In genomic region chr7:140881696-140882468, GRCm38 (mm10) we compare ENCODE assay signal across 8 mouse cellular contexts. TPM values are rescaled to one million over a fixed set of nuclear protein-coding genes. Genes with fewer than 3 reads are reported as not detected.
DNase-seq lines count a peak whose midpoint lies in the region; ATAC-seq and TF ChIP-seq lines count a peak whose summit lies in the region.

Psmd13 (plus strand) TSS chr7:140881968.
Sirt3 (minus strand) TSS chr7:140882309.

- H3K27me3 ChIP-seq in E14TG2a.4 (ENCODE audit: insufficient read depth, low read length): no peaks in the 10 kb centered on the region
- no peaks in the 10 kb centered on the region for H3K27me3 ChIP-seq in forebrain, embryonic 13.5 days
- H3K27me3 ChIP-seq in liver, postnatal 0 days (ENCODE audit: insufficient read depth, low read length): no peaks in the 10 kb centered on the region
- H3K27me3 ChIP-seq in neural tube, embryonic 14.5 days (ENCODE audit: control insufficient read depth, insufficient read depth, low read length): no peaks in the 10 kb centered on the region

- peak within 1 kb of the TSS; percentile 80 for H3K9ac ChIP-seq in forebrain, embryonic 13.5 days
- H3K9ac ChIP-seq in liver, postnatal 0 days (replicated peaks): peak within 1 kb of the TSS; percentile 90
- peak within 1 kb of the TSS; percentile 88 for H3K9ac ChIP-seq in neural tube, embryonic 14.5 days (replicated peaks; ENCODE audit: low read depth, low read length)

- TF ChIP-seq CTCF in E14TG2a.4 (conservative IDR thresholded peaks at IDR 0.05; ENCODE audit: low read length): no peak
- no peak for TF ChIP-seq CTCF in liver, postnatal 0 days (IDR thresholded peaks at IDR 0.05; ENCODE audit: low read depth)

- peaks cover 49% of the 10 kb centered on the region for H3K4me1 ChIP-seq in E14TG2a.4 (replicated peaks; ENCODE audit: low read depth, low read length)
- peaks cover 22% of the 10 kb centered on the region for H3K4me1 ChIP-seq in forebrain, embryonic 13.5 days
- H3K4me1 ChIP-seq in liver, postnatal 0 days (ENCODE audit: insufficient read depth): peaks cover 22% of the 10 kb centered on the region
- H3K4me1 ChIP-seq in neural tube, embryonic 14.5 days (ENCODE audit: control insufficient read depth, insufficient read depth, low read length): peaks cover 4% of the 10 kb centered on the region; the same call in 1 of the 2 replicates

- peak within 1 kb of the TSS; percentile 83 for H3K27ac ChIP-seq in forebrain, embryonic 13.5 days
- peak within 1 kb of the TSS; percentile 93 for H3K27ac ChIP-seq in liver, postnatal 0 days (ENCODE audit: low read depth)
- H3K27ac ChIP-seq in neural tube, embryonic 14.5 days (ENCODE audit: low read depth, low read length): peak within 1 kb of the TSS; percentile 82

- no peak for TF ChIP-seq EP300 in liver, postnatal 0 days (IDR thresholded peaks at IDR 0.05; ENCODE audit: low read depth)

- H3K36me3 ChIP-seq in E14TG2a.4 (ENCODE audit: insufficient read depth, low read length): peaks cover 58% of the 10 kb centered on the region
- peaks cover 31% of the 10 kb centered on the region for H3K36me3 ChIP-seq in forebrain, embryonic 13.5 days (ENCODE audit: poor library complexity, severe bottlenecking)
- peaks cover 27% of the 10 kb centered on the region for H3K36me3 ChIP-seq in liver, postnatal 0 days (replicated peaks; ENCODE audit: insufficient read depth, low read length)
- peaks cover 19% of the 10 kb centered on the region for H3K36me3 ChIP-seq in neural tube, embryonic 14.5 days (ENCODE audit: control insufficient read depth, insufficient read depth, low read length)

- WGBS in forebrain, embryonic 13.5 days: under 1% methylated on average over 58 of the region's 59 CpGs
- WGBS in large intestine, adult 2 months: under 1% methylated on average over 59 of the region's 59 CpGs
- WGBS in liver, postnatal 0 days (ENCODE audit: insufficient replicate concordance): 2% methylated on average over 59 of the region's 59 CpGs
- WGBS in neural tube, embryonic 14.5 days: under 1% methylated on average over 51 of the region's 59 CpGs

- peak; percentile 97 for ATAC-seq in forebrain, embryonic 13.5 days
- peak; percentile 88 for ATAC-seq in liver, postnatal 0 days
- peak; percentile 98 for ATAC-seq in neural tube, embryonic 14.5 days (ENCODE audit: low read depth)

- intact Hi-C loops in heart, postnatal 10 days (cut with DNase I): loop anchor here (1.0 kb wide), 1 partner anchor 25 kb away; the partner anchor contains the start of gene Bet1l

- H3K9me3 ChIP-seq in E14TG2a.4 (ENCODE audit: low read length): no peaks in the 10 kb centered on the region
- H3K9me3 ChIP-seq in forebrain, embryonic 13.5 days (replicated peaks): no peaks in the 10 kb centered on the region
- H3K9me3 ChIP-seq in liver, postnatal 0 days (ENCODE audit: low read length): no peaks in the 10 kb centered on the region
- no peaks in the 10 kb centered on the region for H3K9me3 ChIP-seq in neural tube, embryonic 14.5 days (ENCODE audit: control insufficient read depth, low read length)

- peak within 1 kb of the TSS; percentile 98 for H3K4me3 ChIP-seq in E14TG2a.4 (replicated peaks; ENCODE audit: low read length)
- H3K4me3 ChIP-seq in forebrain, embryonic 13.5 days: peak within 1 kb of the TSS; percentile 82
- peak within 1 kb of the TSS; percentile 88 for H3K4me3 ChIP-seq in liver, postnatal 0 days (ENCODE audit: low read depth, low read length)
- peak within 1 kb of the TSS; percentile 92 for H3K4me3 ChIP-seq in neural tube, embryonic 14.5 days (ENCODE audit: low read depth, low read length)

- peak; percentile 92 for DNase-seq in c-Kit-positive CD71-positive TER-119-positive erythroid progenitor cells, embryonic 14.5 days (ENCODE audit: low spot score)
- peak; percentile 96 for DNase-seq in heart, postnatal 10 days
- DNase-seq in large intestine, adult 2 months (ENCODE audit: low read depth, low spot score): peak; percentile 84
- peak; percentile 95 for DNase-seq in liver, postnatal 0 days
- peak; percentile 99 for DNase-seq in testis, postnatal 10 days (ENCODE audit: low spot score)

- H3K4me2 ChIP-seq in forebrain, embryonic 13.5 days: peak within 1 kb of the TSS; percentile 73
- H3K4me2 ChIP-seq in liver, postnatal 0 days (ENCODE audit: low read depth, low read length): peak within 1 kb of the TSS; percentile 89
- H3K4me2 ChIP-seq in neural tube, embryonic 14.5 days (ENCODE audit: low read depth, low read length): peak within 1 kb of the TSS; percentile 70

RNA-seq across cellular contexts. Expression of gene Psmd13, which starts in this region (rescaled TPM):
- polyA plus RNA-seq in forebrain, embryonic 13.5 days (2015; fragmentation: Nextera tagmentation; extraction: Ambion mirVana): 310 and 318 TPM in 2 replicates
- total RNA-seq in heart, postnatal 10 days (2021): 100 to 1,000 TPM; 111 to 114 TPM
- 79.6 and 86.8 TPM in 2 replicates for polyA plus RNA-seq in large intestine, adult 2 months (2012; rRNA removed)
- polyA plus RNA-seq in liver, postnatal 0 days (2015; fragmentation: Nextera tagmentation; extraction: Ambion mirVana): 106 and 112 TPM in 2 replicates
- polyA plus RNA-seq in neural tube, embryonic 14.5 days (2014; fragmentation: Nextera tagmentation; extraction: Ambion mirVana): 144 and 155 TPM in 2 replicates

RNA-seq across cellular contexts. Expression of gene Sirt3, which starts in this region (rescaled TPM):
- 29.4 and 31.0 TPM in 2 replicates for polyA plus RNA-seq in forebrain, embryonic 13.5 days (2015; fragmentation: Nextera tagmentation; extraction: Ambion mirVana)
- 10 to 100 TPM; 53.4 to 58.2 TPM for total RNA-seq in heart, postnatal 10 days (2021)
- 18.4 and 23.3 TPM in 2 replicates for polyA plus RNA-seq in large intestine, adult 2 months (2012; rRNA removed)
- 66.2 and 66.9 TPM in 2 replicates for polyA plus RNA-seq in liver, postnatal 0 days (2015; fragmentation: Nextera tagmentation; extraction: Ambion mirVana)
- 46.8 and 61.6 TPM in 2 replicates for polyA plus RNA-seq in neural tube, embryonic 14.5 days (2014; fragmentation: Nextera tagmentation; extraction: Ambion mirVana)

Comparison
In these comparisons a context has a peak if more than half of its experiments do, and no peak if none do; other contexts are left out.
1. Peak in every context shown above with its lines: DNase-seq, ATAC-seq, H3K4me3 ChIP-seq and H3K27ac ChIP-seq.